Mouse (Mus musculus) right cerebral cortex, postnatal 4 days (tissue): ENCODE data around the gene Sept9.

Experiments used
- DNase-seq: peaks from one replicate; pipeline ENCODE4 v3.0.0-alpha.2; 2022

Gene Sept9

DNA sequence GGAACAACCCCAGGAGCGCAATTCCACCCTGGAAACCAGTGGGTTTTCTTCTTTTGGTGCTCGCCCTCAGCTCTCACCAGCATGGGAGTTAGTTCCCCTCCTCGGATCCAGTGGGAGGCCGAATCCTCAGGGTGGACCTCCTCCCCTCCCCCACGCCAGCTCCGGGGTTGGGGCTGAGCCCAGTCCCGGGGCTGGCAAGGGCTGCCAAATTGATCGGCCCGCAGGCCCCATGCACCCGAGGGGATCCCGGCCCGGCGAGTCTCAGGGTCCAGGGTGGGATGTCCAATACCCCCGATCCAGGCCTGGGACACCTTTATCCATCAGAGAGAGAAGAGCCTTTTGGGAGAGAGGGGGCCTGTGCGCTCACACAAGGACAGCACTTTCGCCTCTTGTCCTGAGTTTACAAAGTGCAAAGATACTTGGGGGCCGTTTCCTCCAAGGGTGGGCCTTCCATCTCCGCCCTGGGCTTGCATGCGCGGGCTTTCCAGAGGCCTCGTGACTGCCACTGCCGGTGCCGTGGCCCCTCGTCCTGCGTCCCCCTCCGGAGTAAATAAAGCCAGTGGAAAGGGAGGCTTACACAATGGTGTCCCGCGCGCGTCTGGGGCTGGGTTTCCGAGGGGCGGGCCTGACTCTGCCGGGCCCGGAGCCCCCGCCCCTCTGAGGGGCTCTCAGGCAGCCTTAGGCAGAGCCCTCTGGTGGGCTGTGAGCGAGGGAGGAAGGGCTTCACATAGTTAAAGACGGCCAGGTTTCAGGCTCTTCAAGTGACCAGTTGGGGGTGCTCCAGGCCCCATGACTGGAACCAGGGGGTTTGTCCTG, 67.7 kb downstream of the Sept9 start:
- DNase-seq, result peak; percentile 44

DNA sequence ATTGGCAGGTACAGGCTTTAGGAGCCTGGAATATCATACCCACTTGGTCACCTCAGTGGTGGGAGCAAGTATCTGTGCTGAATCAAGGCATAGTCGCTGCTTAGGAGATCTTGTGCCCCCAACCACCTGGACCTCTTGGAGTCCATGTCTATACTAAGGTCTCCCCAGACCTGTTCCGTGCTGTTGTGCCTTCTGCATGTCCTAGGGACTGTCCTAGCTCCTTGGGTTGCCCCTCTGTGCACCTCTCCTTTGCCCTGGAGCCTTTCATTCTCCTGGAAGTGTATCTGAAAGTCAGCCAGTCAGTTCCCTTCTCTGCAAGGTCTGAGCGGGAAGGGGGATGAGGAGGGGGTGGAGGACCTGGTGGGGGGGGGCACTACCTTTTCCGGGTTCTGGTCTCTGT, 68.4 kb downstream of the Sept9 start:
- DNase-seq, result no peak

DNA sequence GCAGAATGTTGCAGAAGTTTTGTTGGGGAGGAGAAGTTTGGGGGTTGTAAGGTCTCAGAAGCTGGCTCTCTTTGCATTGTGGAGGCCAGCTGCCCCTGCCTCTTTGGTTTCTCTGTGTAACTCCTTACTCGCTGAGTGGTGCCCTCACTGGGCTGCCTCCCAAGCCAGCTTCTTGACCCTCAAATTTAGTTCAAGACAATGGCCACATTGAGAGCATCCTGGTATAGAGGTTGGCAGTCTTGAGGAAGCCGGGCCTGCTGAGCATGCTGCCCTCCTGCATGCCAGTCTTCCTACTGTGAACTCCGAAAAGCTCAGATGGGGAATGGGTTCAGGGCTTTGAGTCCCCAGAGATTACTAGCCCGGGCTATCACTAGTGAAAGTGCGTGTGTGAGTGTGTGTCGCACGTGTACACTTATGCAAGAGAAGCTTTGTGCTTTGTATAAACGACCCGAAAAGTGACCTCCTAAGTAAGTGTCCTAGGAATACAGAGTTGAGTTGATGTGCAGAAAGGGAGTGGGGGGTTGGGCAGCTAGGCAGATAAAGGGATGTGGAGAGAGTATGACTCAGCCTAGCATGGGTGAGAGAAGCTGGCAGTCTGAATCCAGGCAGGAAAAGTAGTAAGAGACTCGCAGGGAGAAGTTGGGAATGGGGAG, 69.0 kb downstream of the Sept9 start:
- DNase-seq, result no peak

DNA sequence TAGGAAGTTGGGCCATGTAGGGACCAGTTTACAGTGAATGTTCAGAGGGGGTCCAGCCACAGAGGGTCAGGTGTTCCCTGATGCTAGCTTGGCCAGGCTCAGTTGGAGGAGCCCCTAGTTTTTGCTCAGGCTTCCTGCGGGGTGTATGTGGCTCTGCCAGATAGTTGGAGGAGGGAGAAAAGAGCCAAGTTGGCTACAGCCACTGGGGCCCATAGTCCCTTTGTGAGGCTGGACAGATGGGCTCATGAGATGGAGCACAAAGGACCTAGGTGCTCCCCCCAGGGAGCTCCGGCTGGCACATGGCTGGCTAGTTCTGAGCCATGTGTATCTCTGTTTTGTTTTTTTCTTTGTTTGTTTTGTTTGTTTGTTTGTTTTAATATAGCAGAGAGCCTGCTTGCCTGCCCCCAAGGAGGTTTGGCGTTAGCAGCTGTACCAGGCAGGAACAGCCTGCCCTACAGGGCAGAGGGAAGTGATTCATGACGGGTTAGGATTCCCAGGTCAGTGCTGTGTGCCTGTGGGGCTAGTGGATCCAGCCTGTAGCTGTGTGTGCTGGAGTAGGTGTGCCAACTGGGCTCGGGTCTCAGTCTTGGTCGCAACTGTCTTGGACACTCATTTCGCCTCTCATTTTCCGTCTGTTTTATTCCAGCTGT, 69.7 kb downstream of the Sept9 start:
- no peak for DNase-seq

DNA sequence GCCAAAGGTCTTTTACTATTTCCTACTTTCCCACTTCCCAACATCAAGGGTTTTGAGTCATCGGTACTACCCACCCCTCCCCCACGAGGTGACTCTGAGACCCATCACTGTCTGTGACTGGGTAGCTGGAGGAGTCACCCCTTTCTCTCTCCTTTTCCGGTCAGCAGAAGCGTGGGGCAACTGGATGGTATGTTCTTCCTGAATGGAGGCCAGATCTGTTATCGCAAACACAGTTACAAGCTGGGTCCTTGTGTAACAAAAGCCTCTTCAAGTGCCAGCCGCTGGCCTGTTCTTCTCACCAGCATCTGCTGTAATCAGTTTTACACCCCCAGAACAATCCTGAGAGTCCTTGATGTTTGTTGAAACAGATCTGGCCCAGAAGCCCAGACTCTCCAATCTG, 70.5 kb downstream of the Sept9 start:
- no peak for DNase-seq

DNA sequence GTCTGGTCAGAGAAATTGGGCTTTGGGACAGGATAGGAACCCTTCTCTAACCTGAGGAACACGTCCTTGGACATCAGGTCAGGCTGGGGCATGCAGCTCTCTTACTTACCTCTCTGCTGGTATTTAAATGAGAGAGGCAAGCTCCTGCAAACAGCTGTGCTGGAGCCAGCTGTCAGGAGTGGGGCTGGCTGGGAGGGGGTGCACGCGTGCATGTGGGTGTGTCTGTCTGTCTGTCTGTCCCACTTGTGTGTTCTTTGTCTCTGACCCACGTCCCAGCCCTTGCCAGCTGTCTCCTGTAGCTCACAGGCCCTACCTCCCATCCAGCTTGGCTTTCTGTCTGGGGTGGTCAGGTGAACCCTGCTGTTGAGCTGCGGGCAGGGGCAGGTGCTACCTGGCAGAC, 75.5 kb downstream of the Sept9 start:
- no peak for DNase-seq

DNA sequence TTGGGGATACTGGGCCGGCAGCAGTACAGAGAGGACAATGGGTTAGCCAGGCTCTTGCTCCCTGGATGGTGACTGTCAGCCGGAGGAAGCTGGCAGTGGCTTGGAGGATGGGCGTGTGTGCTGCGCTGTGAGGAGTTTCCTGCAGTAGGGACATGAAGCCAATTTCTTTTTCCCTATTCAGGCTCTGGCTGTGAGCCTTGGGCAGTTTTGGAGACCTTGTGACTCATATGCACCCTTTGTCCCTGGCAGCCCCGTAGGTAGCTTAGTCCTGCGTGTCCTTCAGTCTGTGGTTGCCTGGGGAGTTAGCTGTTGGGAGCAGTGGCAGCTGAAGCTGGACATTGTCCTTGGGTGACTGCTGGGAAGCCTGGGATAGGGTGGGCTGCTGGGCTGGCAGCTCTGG, 76.5 kb downstream of the Sept9 start:
- DNase-seq, result no peak

DNA sequence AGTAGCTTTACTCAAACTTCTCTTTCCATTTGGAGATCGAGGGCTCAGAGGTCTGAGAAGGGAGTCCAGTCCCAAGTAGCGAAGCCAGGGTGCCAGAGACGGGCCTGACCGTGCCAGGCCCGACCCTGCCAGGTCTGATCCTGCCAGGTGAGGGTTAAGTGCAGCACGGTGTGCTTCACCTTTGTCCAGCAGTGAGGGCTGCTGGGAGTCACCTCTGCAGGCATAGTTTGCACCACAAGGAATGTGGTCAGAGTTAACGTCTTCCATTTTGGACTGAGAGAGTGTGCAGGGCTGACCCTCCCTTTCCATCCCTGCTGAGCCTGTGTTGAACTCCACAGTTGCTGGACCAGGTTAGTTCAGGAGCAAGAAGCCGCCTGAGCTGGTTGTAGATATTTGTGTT, 77.5 kb downstream of the Sept9 start:
- no peak for DNase-seq

DNA sequence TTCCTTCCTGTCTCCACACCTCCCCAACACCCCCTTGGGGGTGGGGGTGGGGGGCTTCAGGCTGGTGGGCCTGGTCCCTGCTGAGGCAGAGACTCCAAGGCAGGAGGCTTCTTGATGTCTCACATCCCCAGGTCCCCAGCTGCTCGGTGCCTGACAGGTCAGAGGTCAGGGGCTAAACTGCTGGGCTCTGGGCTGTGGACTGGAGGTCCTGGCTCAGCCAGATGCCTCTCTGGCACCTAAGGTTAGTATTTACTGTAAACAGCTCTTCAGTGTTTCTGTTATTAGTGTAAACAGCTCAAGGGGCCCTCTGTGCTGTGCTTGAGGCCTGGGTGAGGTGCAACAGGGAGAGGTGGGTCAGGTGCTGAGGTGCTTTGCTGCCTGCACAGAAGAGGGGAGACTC, 78.7 kb downstream of the Sept9 start:
- DNase-seq, result no peak

DNA sequence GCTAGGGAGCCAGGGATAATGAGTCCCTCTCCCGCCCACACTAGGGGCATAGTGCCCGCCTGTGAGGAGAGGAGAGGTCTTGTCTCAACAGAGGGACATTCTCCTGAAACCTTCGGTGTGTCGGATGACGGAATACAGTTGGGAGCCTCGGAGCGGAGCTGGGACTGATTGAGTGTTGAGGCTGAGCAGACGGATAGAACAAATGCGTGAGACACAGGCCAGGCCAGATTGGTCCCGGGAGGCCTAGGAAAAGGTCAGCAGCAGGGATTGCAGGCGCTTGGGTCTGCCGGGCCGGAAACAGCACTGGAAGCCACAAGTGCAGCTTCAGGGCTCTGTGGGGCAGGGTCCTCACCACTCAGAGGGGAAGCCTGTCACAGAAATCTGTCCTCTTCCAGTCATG, 79.1 kb downstream of the Sept9 start:
- no peak for DNase-seq

DNA sequence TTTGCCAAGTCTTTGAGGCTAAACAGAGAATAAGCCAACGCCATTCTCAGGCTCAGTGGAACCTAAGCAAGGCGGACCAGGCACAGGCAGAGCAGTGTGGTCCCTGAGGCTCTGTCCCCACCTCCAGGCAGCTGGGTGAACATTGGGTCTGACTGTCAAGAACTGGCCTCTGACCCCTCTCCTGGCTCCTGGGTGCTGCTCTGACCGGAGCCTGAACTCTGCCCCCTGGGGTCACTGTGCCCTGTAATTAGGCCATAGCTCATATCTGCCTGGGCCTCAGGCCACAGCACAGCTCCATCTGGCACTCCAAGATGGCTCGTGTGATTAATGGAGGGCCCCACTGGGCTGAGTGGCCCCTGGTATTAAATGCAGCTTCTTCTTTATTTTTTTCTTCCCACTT, 80.5 kb downstream of the Sept9 start:
- DNase-seq, result no peak

DNA sequence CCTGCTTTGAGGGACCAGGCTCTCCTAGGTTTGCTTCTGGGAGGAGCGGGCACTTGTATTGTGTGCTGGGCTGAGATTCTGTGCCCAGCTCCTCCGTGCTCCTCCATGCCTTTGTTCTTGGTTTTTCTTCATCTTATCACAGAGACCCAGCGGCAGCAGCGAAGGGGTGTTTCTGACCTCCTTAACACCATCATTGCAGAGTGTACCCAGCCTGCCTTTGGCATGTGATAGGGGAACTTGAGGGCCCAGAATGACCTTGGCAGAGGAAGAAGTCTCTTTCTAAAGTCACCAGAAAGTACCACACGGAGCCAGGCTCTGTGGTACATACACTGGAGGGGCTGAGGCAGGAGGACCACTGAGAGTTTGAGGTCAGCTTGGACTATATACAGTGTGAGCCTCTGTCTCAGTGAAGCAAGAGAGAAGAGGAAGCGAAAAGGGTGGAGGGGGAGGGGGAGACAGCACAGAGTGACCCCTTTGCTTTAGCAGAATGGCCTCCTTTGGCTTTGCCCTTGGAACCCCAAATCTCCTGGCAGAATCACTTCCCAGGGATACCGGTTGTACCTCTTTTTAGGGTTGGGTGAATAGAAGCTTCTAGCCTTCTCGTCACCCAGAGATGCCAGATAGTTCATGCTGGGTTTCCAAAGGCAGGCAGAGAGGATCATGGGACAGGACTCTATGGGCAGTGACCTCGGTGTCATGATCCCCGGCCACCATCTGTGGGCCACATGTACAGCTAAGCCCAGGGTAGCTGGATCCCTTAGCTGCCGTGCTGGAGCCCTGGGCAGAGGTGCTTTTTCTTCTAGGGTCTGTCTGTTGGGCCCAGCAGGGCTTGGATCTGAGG, 83.8 kb downstream of the Sept9 start:
- no peak for DNase-seq

DNA sequence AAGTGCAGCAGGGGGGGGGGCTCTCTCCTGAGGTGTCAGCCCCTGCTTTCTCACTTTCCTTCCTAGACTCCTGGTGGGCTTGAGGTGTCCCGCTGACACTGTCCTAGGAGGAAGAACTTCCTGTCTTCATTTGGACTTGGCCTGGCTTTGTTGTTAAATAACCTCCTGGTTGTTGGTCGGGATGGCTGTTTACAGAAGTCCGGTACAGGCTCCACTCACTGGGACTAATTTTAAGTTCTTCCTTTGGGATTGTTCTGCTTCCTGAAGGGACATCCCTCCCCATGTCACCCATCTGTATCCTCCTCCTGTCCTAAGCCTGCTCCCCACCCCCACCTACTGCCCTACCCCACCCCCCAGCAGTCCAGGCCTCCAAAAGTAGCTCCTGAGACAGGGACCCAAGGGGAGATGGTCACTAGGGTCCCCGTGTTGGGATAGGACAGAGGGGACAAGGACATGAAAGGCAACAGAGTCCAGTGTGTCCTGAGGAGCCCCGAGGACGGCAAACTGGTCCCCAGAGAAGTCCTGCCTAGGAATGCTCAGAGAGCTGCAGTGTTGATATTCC, 84.5 kb downstream of the Sept9 start:
- DNase-seq, result no peak

DNA sequence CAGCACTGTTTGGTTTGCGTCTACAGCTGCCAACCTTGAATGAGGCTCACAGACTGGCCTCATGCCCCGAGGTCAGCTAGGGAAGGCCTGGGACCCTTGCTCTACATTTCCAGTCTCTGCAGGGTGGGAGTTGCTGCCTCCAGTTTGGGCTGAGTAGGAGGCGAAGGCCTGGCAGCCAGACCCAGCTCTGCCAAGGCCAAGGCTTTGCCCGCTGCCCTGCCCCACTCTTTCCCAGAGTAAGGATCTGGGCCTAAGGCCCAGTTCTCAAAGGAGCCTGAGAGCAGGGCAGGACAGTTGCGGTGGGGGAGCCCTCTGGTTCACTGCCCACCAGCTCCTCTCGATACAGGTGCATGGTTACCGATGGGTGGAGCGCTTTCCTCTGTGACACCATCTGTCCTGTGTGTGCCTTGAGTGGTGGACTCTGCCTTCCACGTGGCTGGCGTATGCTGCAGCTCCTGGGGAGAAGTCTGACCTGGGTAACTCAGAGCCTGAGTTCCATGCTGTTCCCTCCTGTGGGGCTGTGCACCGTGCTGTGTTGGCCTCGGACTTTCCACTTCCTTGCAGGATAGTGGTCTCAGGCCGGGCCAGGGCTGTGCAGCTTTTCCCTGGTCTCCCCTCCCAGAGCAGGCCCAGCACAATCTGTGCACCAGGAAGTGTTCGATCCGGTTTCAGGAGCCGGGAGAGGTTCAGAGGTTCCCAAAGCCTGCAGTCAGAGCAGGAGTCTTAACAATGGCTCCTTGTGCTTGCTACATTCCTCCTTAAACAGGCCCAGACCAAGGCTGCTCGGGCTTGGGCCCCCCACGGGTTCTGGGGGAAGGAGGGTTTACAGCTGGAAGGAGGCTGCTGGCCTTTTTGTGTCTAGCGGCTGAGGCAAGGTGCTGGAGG, 85.5 kb downstream of the Sept9 start:
- no peak for DNase-seq

DNA sequence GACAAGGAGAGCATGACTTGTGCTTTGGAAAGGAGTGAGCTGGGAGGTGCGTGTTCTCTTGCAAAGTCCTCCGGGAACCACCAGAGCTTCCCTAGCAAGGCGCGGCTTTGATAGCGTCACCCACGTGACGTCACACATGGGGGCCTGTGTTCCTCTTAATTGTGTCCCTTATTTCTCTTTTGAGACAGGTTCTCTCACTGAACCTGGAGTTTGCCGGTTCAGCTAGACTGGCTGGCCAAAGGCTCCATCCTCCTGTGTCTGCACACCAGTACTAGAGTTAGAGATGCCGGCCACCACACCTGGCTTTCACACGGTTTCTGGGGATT, 86.1 kb downstream of the Sept9 start:
- DNase-seq, result no peak

DNA sequence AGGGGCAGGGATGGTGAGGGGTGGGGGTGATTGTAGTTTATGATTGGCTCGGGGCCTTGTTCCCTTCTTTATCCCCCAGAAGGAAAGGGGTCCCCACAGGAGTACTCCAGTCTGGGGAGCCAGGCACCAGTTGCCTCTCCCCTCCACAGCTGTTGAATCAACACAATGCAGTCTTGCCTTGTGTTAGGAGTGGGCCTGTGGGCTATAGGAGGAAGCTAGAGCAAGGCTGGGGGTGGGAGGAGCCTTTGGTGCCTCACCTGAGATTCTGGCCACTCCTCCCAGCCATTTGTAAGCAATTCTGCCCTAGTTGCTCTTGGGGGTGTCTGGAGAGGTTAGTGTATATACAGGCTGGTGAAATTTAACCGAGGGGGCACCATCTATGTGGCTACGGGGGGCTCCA, 88.3 kb downstream of the Sept9 start:
- no peak for DNase-seq

DNA sequence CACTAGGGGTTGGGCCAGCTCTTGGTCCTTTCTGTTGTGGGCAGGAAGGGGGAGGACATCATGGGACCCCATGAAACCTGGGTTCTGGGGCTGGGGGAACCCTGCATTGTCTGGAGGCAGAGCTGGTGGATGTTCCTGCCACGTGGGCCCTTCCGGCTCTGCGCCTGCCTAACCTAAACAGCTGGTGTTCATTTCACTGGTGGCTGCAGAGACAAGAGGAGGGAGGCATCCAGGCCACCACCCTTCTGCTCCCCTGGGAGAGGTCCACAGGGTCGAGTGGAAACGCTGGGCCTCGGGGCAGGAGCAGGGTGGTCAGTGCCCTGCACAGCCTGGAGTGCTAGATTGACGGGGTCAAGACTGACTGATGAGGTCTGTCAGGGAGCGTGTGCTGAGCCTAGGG, 89.3 kb downstream of the Sept9 start:
- no peak for DNase-seq

DNA sequence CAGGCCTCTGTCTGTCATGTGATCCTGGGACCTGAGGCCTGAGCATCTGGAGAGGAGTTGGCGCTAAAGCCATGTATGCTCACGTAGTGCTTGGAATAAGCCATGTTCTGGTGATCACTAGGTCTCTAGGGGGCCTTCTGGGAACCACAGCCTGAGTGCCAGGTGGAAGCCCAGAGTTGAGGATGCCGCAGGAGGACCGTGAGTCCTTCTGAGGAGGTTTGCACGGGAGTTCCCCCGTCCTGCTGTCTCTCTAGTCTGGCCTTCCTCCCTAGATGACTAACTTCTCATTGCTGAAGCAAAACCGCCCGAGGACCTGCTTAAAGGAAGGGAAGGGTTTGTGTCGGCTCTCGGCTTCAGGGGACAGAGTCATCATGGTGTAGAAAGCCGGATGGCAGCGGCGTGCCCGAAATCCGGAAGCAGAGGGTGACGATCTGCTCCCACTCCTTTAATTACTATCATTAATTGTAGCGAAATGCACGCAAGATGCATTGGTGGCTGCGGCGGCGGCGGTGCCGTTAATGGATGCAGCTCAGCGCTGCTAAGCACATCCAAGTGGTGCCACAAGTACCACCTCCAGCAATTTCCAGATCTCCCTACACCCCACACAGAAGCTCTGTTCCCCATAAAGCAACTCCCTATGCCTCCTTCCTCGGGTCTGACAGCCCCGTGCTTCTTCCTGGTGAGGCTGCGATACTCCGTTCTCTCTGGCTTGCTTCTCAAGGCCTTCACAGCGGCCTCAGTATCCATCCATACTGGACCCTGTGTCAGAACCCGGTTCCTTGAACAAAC, 92.0 kb downstream of the Sept9 start:
- DNase-seq, result no peak

DNA sequence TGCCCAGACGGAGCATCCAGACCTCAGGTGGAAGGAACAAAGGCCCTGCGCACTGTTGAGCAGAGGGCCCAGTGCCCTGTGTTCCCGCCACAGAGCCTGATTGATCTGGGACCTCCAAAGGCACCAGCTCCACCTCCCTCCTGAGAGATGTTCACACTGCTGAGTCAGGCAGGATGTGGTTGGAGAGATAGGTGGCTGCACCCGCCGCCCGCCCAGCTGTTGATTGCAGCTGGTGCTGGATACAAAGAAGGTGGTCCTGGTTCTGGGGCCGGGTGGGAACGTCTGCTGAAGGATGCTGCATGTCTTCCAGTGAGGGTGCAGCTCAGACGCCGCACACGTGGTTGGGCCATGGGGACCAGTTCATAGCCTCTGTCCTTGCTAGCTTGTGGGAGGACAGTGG, 93.0 kb downstream of the Sept9 start:
- DNase-seq, result no peak

DNA sequence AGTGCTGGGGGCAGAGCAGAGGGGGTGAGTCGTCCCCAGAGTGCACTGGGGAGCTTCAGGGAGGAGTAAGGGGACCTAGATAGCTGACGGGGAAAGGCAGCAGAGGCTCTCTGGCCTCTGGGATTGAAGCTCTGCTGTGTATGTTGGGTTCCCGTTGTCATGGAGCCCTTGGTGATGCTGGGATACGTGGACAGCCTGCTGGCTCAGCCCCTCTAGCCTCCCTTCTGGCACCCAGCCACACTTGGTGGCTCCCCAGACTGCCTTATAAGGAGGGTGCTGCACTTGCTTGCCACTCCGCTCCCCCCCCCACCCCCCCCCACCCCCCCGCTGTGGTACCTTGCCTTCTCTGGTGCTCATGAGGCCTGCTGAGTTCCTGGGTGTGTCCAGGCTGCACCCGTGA, 95.8 kb downstream of the Sept9 start:
- peak; percentile 49 for DNase-seq

DNA sequence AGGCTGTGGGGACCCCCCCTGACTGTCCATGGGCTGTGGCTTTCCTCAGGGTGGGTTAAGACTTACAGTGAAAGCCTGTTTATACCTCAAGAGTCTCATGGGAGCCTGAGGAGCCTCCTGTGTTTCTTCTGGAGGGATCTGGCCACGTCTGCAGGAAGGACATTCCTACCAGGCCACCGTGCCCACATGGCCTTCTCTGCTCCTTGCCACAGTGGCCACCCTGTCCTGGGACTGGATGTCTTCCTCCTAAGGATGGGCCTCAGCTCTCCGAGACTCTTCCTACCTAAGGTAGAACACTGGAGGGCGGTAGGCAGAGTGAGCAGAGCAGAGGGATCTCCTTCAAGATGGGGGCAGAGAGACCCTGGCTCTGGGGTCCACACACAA, 96.6 kb downstream of the Sept9 start:
- no peak for DNase-seq
